Mouse (Mus musculus) forebrain, embryonic 14.5 days (tissue): Measurements from ENCODE around the gene Lrrc57. TPM values are rescaled to one million over a fixed set of nuclear protein-coding genes. Genes with fewer than 3 reads are reported as not detected.
A peak's percentile ranks its signal among the peaks of the same experiment; 100 is the strongest.

Source experiments
- ATAC-seq: fragments of 200-750 bp; cut with Nextera tagmentation; 2 replicates; pipeline ENCODE4 v1.8.0; 2017; ENCODE audit warnings: mild to moderate bottlenecking, moderate library complexity
- DNase-seq: peaks from one replicate; pipeline ENCODE4 v3.0.0-alpha.2; 2015; ENCODE audit warnings: low spot score
- H3K27ac ChIP-seq: fragments of 300-500 bp; sonication (generic); 2 replicates; pipeline ENCODE4 v1.5.1; 2014; ENCODE audit warnings: low read depth, mild to moderate bottlenecking, control low read depth, low read length, moderate library complexity
- H3K27me3 ChIP-seq: fragments of 300-500 bp; sonication (generic); replicated peaks from 2 replicates; pipeline ENCODE4 v1.6.1; 2014; ENCODE audit warnings: low read length, control low read depth, mixed read lengths; ENCODE audit not compliant: control insufficient read depth, insufficient read depth
- H3K36me3 ChIP-seq: fragments of 300-500 bp; sonication (generic); 2 replicates; pipeline ENCODE4 v1.6.1; 2014; ENCODE audit warnings: low read length, control low read depth; ENCODE audit not compliant: control insufficient read depth, insufficient read depth
- H3K4me1 ChIP-seq: fragments of 300-500 bp; sonication (generic); 2 replicates; pipeline ENCODE4 v1.6.1; 2014; ENCODE audit warnings: antibody characterized with exemption, low read length, control low read depth; ENCODE audit not compliant: control insufficient read depth, insufficient read depth
- H3K4me2 ChIP-seq: fragments of 300-500 bp; sonication (generic); 2 replicates; pipeline ENCODE4 v1.6.1; 2014; ENCODE audit warnings: mild to moderate bottlenecking, control low read depth, low read length
- H3K4me3 ChIP-seq: fragments of 300-500 bp; sonication (generic); 2 replicates; pipeline ENCODE4 v1.5.1; 2014; ENCODE audit warnings: low read depth, low read length, control low read depth
- H3K9ac ChIP-seq: fragments of 300-500 bp; sonication (generic); 2 replicates; pipeline ENCODE4 v1.6.1; 2014; ENCODE audit warnings: mild to moderate bottlenecking, low read length, control low read depth, moderate library complexity
- H3K9me3 ChIP-seq: fragments of 300-500 bp; sonication (generic); replicated peaks from 2 replicates; pipeline ENCODE4 v1.6.1; 2016; ENCODE audit warnings: low read length, control low read depth, mixed read lengths; ENCODE audit not compliant: control insufficient read depth
- WGBS: fragments of 180-500 bp; shearing (Covaris S2); extraction: QIAGEN DNeasy Blood & Tissue Kit; methylation state at CpG from one replicate; pipeline ENCODE4 v1.1.7; 2014; 5-methylcytosine and 5-hydroxymethylcytosine counted together
- polyA plus RNA-seq: library from polyadenylated mRNA; unstranded; fragments of >200 nt; fragmentation: Nextera tagmentation; extraction: Ambion mirVana; gene quantifications from 2 replicates; pipeline ENCODE4 v1.2.1, GENCODE M21; 2014

Lrrc57 gene
- polyA plus RNA-seq, 1 experiment from 2014 or later = 31.0 TPM

GRCm38 (mm10) chr2:120622920-120623319 lies 13.6 kb upstream of the Lrrc57 start:
- H3K27me3 ChIP-seq = no peaks in the 10 kb centered on the region
- no peaks in the 10 kb centered on the region for H3K9me3 ChIP-seq
- no peaks in the 10 kb centered on the region for H3K4me1 ChIP-seq
- ATAC-seq (no peak), DNase-seq (no peak)
- H3K9ac ChIP-seq = no peak overlapping the region
- peaks cover 14% of the 10 kb centered on the region for H3K36me3 ChIP-seq
- no peak overlapping the region for H3K27ac ChIP-seq
- H3K4me3 ChIP-seq = no peak overlapping the region
- H3K4me2 ChIP-seq = no peak overlapping the region

DNA sequence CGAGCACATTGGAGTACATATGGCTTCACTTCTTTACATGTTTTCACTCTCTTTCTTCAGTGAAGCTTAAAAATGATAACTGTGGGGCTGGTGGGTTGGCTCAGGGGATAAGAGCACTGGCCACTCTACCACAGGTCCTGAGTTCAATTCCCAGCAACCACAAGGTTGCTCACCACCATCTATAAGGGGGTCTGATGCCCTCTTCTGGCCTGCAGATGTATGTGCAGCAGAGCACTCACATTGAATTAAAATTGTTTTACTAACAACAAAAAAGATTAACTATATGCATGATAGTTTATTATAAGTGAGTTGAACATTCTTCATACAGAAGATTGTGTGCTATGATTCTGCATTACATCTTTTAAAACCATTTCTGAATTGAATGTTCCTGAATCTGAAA lies 10.2 kb upstream of the Lrrc57 start:
- H3K4me3 ChIP-seq = no peak overlapping the region
- ATAC-seq (no peak), DNase-seq (no peak)
- H3K36me3 ChIP-seq = peaks cover 31% of the 10 kb centered on the region
- no peaks in the 10 kb centered on the region for H3K9me3 ChIP-seq
- H3K27me3 ChIP-seq = no peaks in the 10 kb centered on the region
- H3K4me2 ChIP-seq = no peak overlapping the region
- no peaks in the 10 kb centered on the region for H3K4me1 ChIP-seq
- H3K27ac ChIP-seq = no peak overlapping the region
- no peak overlapping the region for H3K9ac ChIP-seq
- WGBS = 94% methylated on average over 1 of the region's 1 CpGs

GRCm38 (mm10) chr2:120616279-120617163 lies 7.2 kb upstream of the Lrrc57 start:
- H3K4me1 ChIP-seq = no peaks in the 10 kb centered on the region
- peaks cover 31% of the 10 kb centered on the region for H3K36me3 ChIP-seq
- no peaks in the 10 kb centered on the region for H3K27me3 ChIP-seq
- no peak for DNase-seq
- no peak overlapping the region for H3K27ac ChIP-seq
- no peak for ATAC-seq
- no peak overlapping the region for H3K4me3 ChIP-seq
- no peaks in the 10 kb centered on the region for H3K9me3 ChIP-seq
- H3K9ac ChIP-seq = no peak overlapping the region
- H3K4me2 ChIP-seq = no peak overlapping the region
- 92% methylated on average over 5 of the region's 5 CpGs for WGBS

GRCm38 (mm10) chr2:120606021-120606690 lies 3.2 kb downstream of the Lrrc57 start:
- Histone ChIP-seq H3K4me2 (no peak overlapping the region), H3K4me3 (no peak overlapping the region), H3K9ac (no peak overlapping the region), H3K27me3 (no peaks in the 10 kb centered on the region), H3K27ac (no peak overlapping the region), H3K4me1 (peaks cover 8% of the 10 kb centered on the region; the same call in 1 of the 2 replicates), H3K9me3 (no peaks in the 10 kb centered on the region), H3K36me3 (peaks cover 26% of the 10 kb centered on the region)
- WGBS = 88% methylated on average over 6 of the region's 6 CpGs
- DNase-seq (peak; percentile 25), ATAC-seq (no peak)

DNA sequence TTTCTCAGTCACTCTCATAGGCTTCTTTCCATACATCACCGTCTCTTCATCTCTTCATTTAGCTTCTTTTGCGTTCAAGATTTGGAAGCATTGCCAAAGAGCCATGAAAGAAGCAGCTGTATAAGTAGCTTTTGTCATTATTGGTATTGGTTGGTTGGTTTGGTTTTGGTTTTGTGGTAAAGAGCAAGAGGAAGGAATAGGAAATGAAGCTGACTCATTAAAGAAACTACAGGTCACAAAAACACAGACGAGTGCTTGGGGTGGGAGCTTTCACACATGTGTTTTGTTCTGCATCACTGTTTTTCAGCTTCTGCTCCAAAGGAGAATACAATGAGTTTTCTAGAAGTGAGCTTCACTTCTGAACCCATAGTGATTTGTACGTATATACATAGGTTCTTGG lies 9.8 kb downstream of the Lrrc57 start:
- Histone ChIP-seq H3K4me2 (no peak overlapping the region), H3K36me3 (peaks cover 61% of the 10 kb centered on the region), H3K4me3 (no peak overlapping the region), H3K27me3 (no peaks in the 10 kb centered on the region), H3K27ac (no peak overlapping the region), H3K9ac (no peak overlapping the region), H3K9me3 (no peaks in the 10 kb centered on the region), H3K4me1 (no peaks in the 10 kb centered on the region)
- WGBS = 85% methylated on average over 4 of the region's 4 CpGs
- DNase-seq (no peak), ATAC-seq (no peak)

DNA sequence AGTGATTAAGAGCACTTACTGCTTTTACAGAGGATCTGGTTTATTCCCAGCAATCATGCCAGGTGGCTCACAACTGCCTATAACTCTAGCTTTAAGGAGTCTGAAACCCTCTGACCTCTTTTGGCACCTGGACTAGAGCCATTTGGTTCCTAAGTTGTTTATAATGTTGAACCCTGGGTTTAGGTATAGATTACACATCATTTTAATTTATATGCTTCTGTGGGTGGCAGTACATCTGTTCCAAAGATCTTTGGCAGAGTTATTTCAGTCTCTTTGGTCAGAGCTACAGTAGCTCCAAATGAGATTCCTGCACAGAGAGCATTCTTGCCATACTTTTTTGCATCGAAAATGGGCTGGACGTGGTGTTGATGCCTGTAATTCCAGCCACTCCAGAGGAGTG lies 11.6 kb downstream of the Lrrc57 start:
- Histone ChIP-seq H3K9me3 (no peaks in the 10 kb centered on the region), H3K27ac (no peak overlapping the region), H3K4me3 (no peak overlapping the region), H3K36me3 (peaks cover 61% of the 10 kb centered on the region), H3K4me2 (no peak overlapping the region), H3K9ac (no peak overlapping the region), H3K4me1 (no peaks in the 10 kb centered on the region), H3K27me3 (no peaks in the 10 kb centered on the region)
- WGBS = 90% methylated on average over 2 of the region's 2 CpGs
- DNase-seq = no peak
- ATAC-seq = no peak

GRCm38 (mm10) chr2:120592227-120592626 lies 17.1 kb downstream of the Lrrc57 start:
- ATAC-seq = no peak
- H3K27me3 ChIP-seq = no peaks in the 10 kb centered on the region
- H3K4me1 ChIP-seq = no peaks in the 10 kb centered on the region
- no peak overlapping the region for H3K4me3 ChIP-seq
- DNase-seq = no peak
- H3K9me3 ChIP-seq = no peaks in the 10 kb centered on the region
- no peak overlapping the region for H3K27ac ChIP-seq
- H3K9ac ChIP-seq = no peak overlapping the region
- WGBS = 97% methylated on average over 1 of the region's 1 CpGs
- H3K4me2 ChIP-seq = no peak overlapping the region
- peaks cover 37% of the 10 kb centered on the region for H3K36me3 ChIP-seq

GRCm38 (mm10) chr2:120589759-120590158 lies 19.6 kb downstream of the Lrrc57 start:
- ATAC-seq = no peak

DNA sequence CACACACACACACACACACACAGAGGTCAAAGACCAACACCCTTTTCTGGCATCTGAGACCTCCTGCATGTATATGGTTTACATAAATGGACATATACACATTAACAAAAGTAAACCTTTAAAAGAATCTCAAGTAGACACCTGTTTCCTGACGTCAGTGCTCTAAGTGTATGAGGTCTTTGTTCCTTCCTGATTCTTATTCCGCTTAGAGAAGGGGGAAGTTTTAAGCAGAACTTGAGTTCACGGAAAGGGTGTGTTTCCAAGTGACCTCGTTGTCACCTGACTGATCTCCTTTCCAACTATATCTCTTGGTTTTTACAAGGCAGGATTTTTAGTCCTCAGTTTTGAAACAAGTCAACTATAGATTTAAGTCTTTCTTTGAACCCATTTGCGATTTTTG lies 31.0 kb downstream of the Lrrc57 start:
- Histone ChIP-seq H3K9ac (no peak overlapping the region), H3K9me3 (no peaks in the 10 kb centered on the region), H3K4me3 (no peak overlapping the region), H3K36me3 (no peaks in the 10 kb centered on the region), H3K4me1 (no peaks in the 10 kb centered on the region), H3K4me2 (no peak overlapping the region), H3K27me3 (no peaks in the 10 kb centered on the region), H3K27ac (no peak overlapping the region)
- WGBS = 79% methylated on average over 5 of the region's 5 CpGs
- no peak for DNase-seq
- ATAC-seq = no peak

More at GRCm38 (mm10) chr2:120589759-120590158, 19.6 kb downstream of the Lrrc57 start:
- Histone ChIP-seq H3K9me3 (no peaks in the 10 kb centered on the region), H3K9ac (no peak overlapping the region), H3K4me3 (no peak overlapping the region), H3K27ac (no peak overlapping the region), H3K4me2 (no peak overlapping the region), H3K4me1 (no peaks in the 10 kb centered on the region), H3K36me3 (peaks cover 30% of the 10 kb centered on the region), H3K27me3 (no peaks in the 10 kb centered on the region)
- no peak for DNase-seq
- 85% methylated on average over 5 of the region's 5 CpGs for WGBS
